Mouse (Mus musculus) MEL (cell line): ENCODE measurements around the gene Gm45716. TPM values are rescaled to one million over a fixed set of nuclear protein-coding genes. Genes with fewer than 3 reads are reported as not detected.

ENCODE experiments used
- DNase-seq: peaks from one replicate; pipeline ENCODE4 v3.0.0; 2011; ENCODE audit warnings: low read depth, low spot score
- H3K27ac ChIP-seq: 2 replicates; pipeline ENCODE4 v1.5.1; 2012; ENCODE audit warnings: low read depth, mild to moderate bottlenecking, control low read depth, low read length, moderate library complexity; ENCODE audit not compliant: control insufficient read depth
- H3K27me3 ChIP-seq, 2 experiments: fragments of 150-350 bp in 1 of 2; sonication (generic) in 1 of 2; 2 replicates each; pipeline ENCODE4 v1.6.1; 2012; ENCODE audit warnings: low read length in 2 of 2, mild to moderate bottlenecking in 2 of 2, improper control_type of control experiment in 1 of 2, moderate library complexity in 1 of 2; ENCODE audit not compliant: insufficient read depth in 2 of 2, control insufficient read depth in 1 of 2
- H3K36me3 ChIP-seq, 2 experiments: 2 replicates each; pipeline ENCODE4 v1.6.1; 2012 to 2014; ENCODE audit warnings: low read length in 2 of 2, improper control_type of control experiment in 1 of 2, inconsistent platforms in 1 of 2, mild to moderate bottlenecking in 1 of 2; ENCODE audit not compliant: insufficient read depth in 2 of 2, control insufficient read depth in 1 of 2
- H3K4me1 ChIP-seq, 2 experiments: fragments of 150-350 bp in 1 of 2; sonication (generic) in 1 of 2; 2 replicates each; pipeline ENCODE4 v1.6.1; 2012; ENCODE audit warnings: low read length in 2 of 2, improper control_type of control experiment in 1 of 2, mild to moderate bottlenecking in 1 of 2; ENCODE audit not compliant: insufficient read depth in 2 of 2, control insufficient read depth in 1 of 2
- H3K4me3 ChIP-seq, 2 experiments: fragments of 150-350 bp in 1 of 2; sonication (generic) in 1 of 2; 2 replicates each; pipeline ENCODE4 v1.5.1; 2012; ENCODE audit warnings: low read depth in 2 of 2, low read length in 2 of 2, mild to moderate bottlenecking in 2 of 2, moderate library complexity in 2 of 2, control low read depth in 1 of 2, improper control_type of control experiment in 1 of 2; ENCODE audit not compliant: control insufficient read depth in 1 of 2, insufficient read depth in 1 of 2
- H3K79me2 ChIP-seq: 2 replicates; pipeline ENCODE4 v1.6.1; 2012; ENCODE audit warnings: mild to moderate bottlenecking, low read length, moderate library complexity; ENCODE audit not compliant: control insufficient read depth, poor library complexity, insufficient read depth
- H3K9ac ChIP-seq: 2 replicates; pipeline ENCODE4 v1.6.1; 2012; ENCODE audit warnings: low read depth, mild to moderate bottlenecking, control low read depth, low read length, moderate library complexity; ENCODE audit not compliant: control insufficient read depth, poor library complexity, severe bottlenecking
- H3K9me3 ChIP-seq: fragments of 150-350 bp; sonication (generic); replicated peaks from 2 replicates; pipeline ENCODE4 v1.6.1; 2012; ENCODE audit warnings: mild to moderate bottlenecking, low read length, improper control_type of control experiment, moderate library complexity; ENCODE audit not compliant: insufficient read depth
- CTCF ChIP-seq, 3 experiments: IDR thresholded peaks in 2 of 3; conservative IDR thresholded peaks in 1 of 3; 2 replicates each; pipeline ENCODE4 v1.5.1; 2011 to 2012; ENCODE audit warnings: low read length in 3 of 3, low read depth in 2 of 3, mild to moderate bottlenecking in 2 of 3, improper control_type of control experiment in 1 of 3, inconsistent platforms in 1 of 3, mixed read lengths in 1 of 3, moderate library complexity in 1 of 3; ENCODE audit not compliant: control insufficient read depth in 1 of 3, insufficient read depth in 1 of 3, poor library complexity in 1 of 3, severe bottlenecking in 1 of 3
- E2F4 ChIP-seq: IDR thresholded peaks from 2 replicates; pipeline ENCODE4 v1.6.1; 2011; ENCODE audit warnings: low read depth, low read length, improper control_type of control experiment, borderline replicate concordance
- EP300 ChIP-seq, 2 experiments: IDR thresholded peaks; 2 replicates each; pipeline ENCODE4 v1.6.1; 2011; ENCODE audit warnings: improper control_type of control experiment in 2 of 2, low read length in 2 of 2, low read depth in 1 of 2, mild to moderate bottlenecking in 1 of 2
- ETS1 ChIP-seq: IDR thresholded peaks from 2 replicates; pipeline ENCODE4 v1.6.1; 2012; ENCODE audit warnings: low read depth, mild to moderate bottlenecking, inconsistent platforms, low read length, improper control_type of control experiment, moderate library complexity
- GABPA ChIP-seq: IDR thresholded peaks from 2 replicates; pipeline ENCODE4 v1.6.1; 2012; ENCODE audit warnings: low read depth, mild to moderate bottlenecking, inconsistent platforms, low read length, improper control_type of control experiment, moderate library complexity
- MAFK ChIP-seq: IDR thresholded peaks from 2 replicates; pipeline ENCODE4 v1.6.1; 2011; ENCODE audit warnings: low read depth, mild to moderate bottlenecking, low read length, improper control_type of control experiment, borderline replicate concordance
- MEF2A ChIP-seq: IDR thresholded peaks from 2 replicates; pipeline ENCODE4 v1.6.1; 2014; ENCODE audit warnings: low read depth, mild to moderate bottlenecking, inconsistent platforms, low read length, improper control_type of control experiment; ENCODE audit not compliant: poor library complexity, insufficient replicate concordance, severe bottlenecking; ENCODE audit errors: extremely low read depth
- MYB ChIP-seq: IDR thresholded peaks from 2 replicates; pipeline ENCODE4 v1.6.1; 2011; ENCODE audit warnings: mild to moderate bottlenecking, low read depth, low read length, improper control_type of control experiment
- MYC ChIP-seq: IDR thresholded peaks from 2 replicates; pipeline ENCODE4 v1.6.1; 2011; ENCODE audit warnings: low read depth, mild to moderate bottlenecking, low read length, improper control_type of control experiment, moderate library complexity
- SIN3A ChIP-seq: IDR thresholded peaks from 2 replicates; pipeline ENCODE4 v1.6.1; 2012; ENCODE audit warnings: low read length, improper control_type of control experiment, inconsistent platforms
- SMC3 ChIP-seq: IDR thresholded peaks from 2 replicates; pipeline ENCODE4 v1.6.1; 2011; ENCODE audit warnings: low read depth, low read length, improper control_type of control experiment
- TBP ChIP-seq: IDR thresholded peaks from 2 replicates; pipeline ENCODE4 v1.8.0; 2011; ENCODE audit warnings: low read depth, low read length, improper control_type of control experiment
- TCF12 ChIP-seq: IDR thresholded peaks from 2 replicates; pipeline ENCODE4 v1.6.1; 2014; ENCODE audit warnings: low read depth, mild to moderate bottlenecking, inconsistent platforms, low read length, improper control_type of control experiment, moderate library complexity
- UBTF ChIP-seq: IDR thresholded peaks from 2 replicates; pipeline ENCODE4 v1.6.1; 2012; ENCODE audit warnings: low read depth, mild to moderate bottlenecking, inconsistent platforms, low read length, improper control_type of control experiment, moderate library complexity, borderline replicate concordance; ENCODE audit not compliant: insufficient read depth
- USF2 ChIP-seq, 2 experiments: IDR thresholded peaks; 2 replicates each; pipeline ENCODE4 v1.6.1; 2011 to 2012; ENCODE audit warnings: improper control_type of control experiment in 2 of 2, low read length in 2 of 2, borderline replicate concordance in 1 of 2, inconsistent platforms in 1 of 2, low read depth in 1 of 2, mild to moderate bottlenecking in 1 of 2; ENCODE audit not compliant: insufficient read depth in 1 of 2
- ZKSCAN1 ChIP-seq: IDR thresholded peaks from 2 replicates; pipeline ENCODE4 v1.6.1; 2012; ENCODE audit warnings: low read depth, mild to moderate bottlenecking, inconsistent platforms, low read length, improper control_type of control experiment, moderate library complexity
- ZNF384 ChIP-seq: IDR thresholded peaks from 2 replicates; pipeline ENCODE4 v1.6.1; 2012; ENCODE audit warnings: low read depth, mild to moderate bottlenecking, inconsistent platforms, low read length, improper control_type of control experiment
- polyA plus RNA-seq, 2 experiments: library from polyadenylated mRNA; stranded (reverse) in 1 of 2; unstranded in 1 of 2; fragments of >175 nt in 1 of 2; fragments of >200 nt in 1 of 2; gene quantifications; 2 replicates each; pipeline versions ENCODE4 v1.2.1 to v1.2.4; 2012; ENCODE audit warnings: low replicate concordance in 2 of 2, low read depth in 1 of 2; ENCODE audit not compliant: insufficient read length in 2 of 2, insufficient read depth in 1 of 2, missing spikeins in 1 of 2
- total RNA-seq: library from RNA; depleted of rRNA; stranded (reverse); fragments of 300-350 nt; gene quantifications from 2 replicates; pipeline ENCODE4 v1.2.3, GENCODE M21; 2012

The Gm45716 gene
- total and polyA plus RNA-seq, 3 experiments: 2.9 to 4.1 TPM; not detected in 1

DNA sequence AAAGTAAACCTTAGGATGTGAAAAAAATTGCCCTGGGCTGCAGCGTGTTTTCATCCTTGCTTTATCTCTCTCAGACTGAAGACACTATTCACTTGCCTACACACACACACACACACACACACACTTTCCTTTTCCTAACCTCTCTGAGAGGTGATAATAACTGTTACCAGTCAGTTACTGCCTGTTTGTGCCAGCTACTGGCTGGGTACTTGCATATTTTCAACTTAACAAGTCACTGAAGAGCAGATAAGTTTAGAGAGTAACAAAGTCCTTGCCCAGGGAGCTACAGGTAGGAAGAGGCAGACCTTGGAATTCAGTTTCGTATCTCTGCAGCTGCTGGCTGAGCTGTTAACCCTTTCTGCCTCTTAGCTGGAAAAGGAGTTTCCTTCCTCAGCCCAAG, 64.4 kb downstream of the Gm45716 start:
- TF ChIP-seq MYB: peak; percentile 73
- TF ChIP-seq SIN3A: peak; percentile 31; the same call in 1 of the 2 replicates
- TF ChIP-seq UBTF: no peak
- TF ChIP-seq ZNF384: peak; percentile 45
- TF ChIP-seq TCF12: 0 out of 2 replicates have a peak, but pooled peaks have one; percentile 12
- no peak for TF ChIP-seq E2F4
- TF ChIP-seq EP300 (IDR thresholded peaks at IDR 0.05; ENCODE audit: low read depth in 1 of 2, low read length in 2 of 2): peak in 1 of 2 experiments; percentile 70; a peak in 2 of 4 replicates
- TF ChIP-seq MAFK: no peak
- no peak for TF ChIP-seq GABPA
- TF ChIP-seq ZKSCAN1: no peak
- TF ChIP-seq MYC: no peak
- TF ChIP-seq USF2 (IDR thresholded peaks at IDR 0.05; ENCODE audit: borderline replicate concordance in 1 of 2, insufficient read depth in 1 of 2, low read depth in 1 of 2, low read length in 2 of 2): no peak
- no peak for TF ChIP-seq CTCF (IDR thresholded peaks at IDR 0.05 in 2 of 3, conservative IDR thresholded peaks at IDR 0.05 in 1 of 3; ENCODE audit: control insufficient read depth in 1 of 3, insufficient read depth in 1 of 3, low read depth in 2 of 3, low read length in 3 of 3, poor library complexity in 1 of 3, severe bottlenecking in 1 of 3)
- TF ChIP-seq SMC3: no peak
- no peak for TF ChIP-seq TBP
- TF ChIP-seq ETS1: peak; percentile 57; the same call in 1 of the 2 replicates
- peak; percentile 46 for DNase-seq
- Histone ChIP-seq H3K4me1 (peaks cover 14 to 26% of the 10 kb centered on the region in 2 experiments), H3K27ac (no peak overlapping the region), H3K27me3 (no peaks in the 10 kb centered on the region), H3K79me2 (peaks cover 5% of the 10 kb centered on the region), H3K4me3 (no peak overlapping the region), H3K9ac (no peak overlapping the region), H3K9me3 (no peaks in the 10 kb centered on the region), H3K36me3 (peaks cover 0 to 24% of the 10 kb centered on the region in 2 experiments; a peak in 2 of 4 replicates)

GRCm38 (mm10) chr11:90252366-90252765, 64.9 kb downstream of the Gm45716 start:
- H3K4me3 ChIP-seq: no peak overlapping the region
- H3K4me1 ChIP-seq: peaks cover 14 to 30% of the 10 kb centered on the region in 2 experiments

More at GRCm38 (mm10) chr11:90252366-90252765, 64.9 kb downstream of the Gm45716 start:
- Histone ChIP-seq H3K79me2 (peaks cover 5% of the 10 kb centered on the region), H3K9ac (no peak overlapping the region), H3K9me3 (no peaks in the 10 kb centered on the region), H3K27me3 (no peaks in the 10 kb centered on the region), H3K27ac (no peak overlapping the region), H3K36me3 (peaks cover 0 to 26% of the 10 kb centered on the region in 2 experiments; a peak in 2 of 4 replicates)
- DNase-seq: no peak
- no peak for TF ChIP-seq GABPA
- TF ChIP-seq ETS1: no peak
- no peak for TF ChIP-seq MEF2A
